Mouse (Mus musculus) urinary bladder, adult 18-20 months (tissue): ENCODE data around the gene Syt13.

Experiments
- DNase-seq, 2 experiments: peaks; one replicate each; pipeline ENCODE4 v3.0.0; 2022; ENCODE audit warnings: low spot score in 2 of 2, mixed read lengths in 2 of 2

The Syt13 gene

DNA sequence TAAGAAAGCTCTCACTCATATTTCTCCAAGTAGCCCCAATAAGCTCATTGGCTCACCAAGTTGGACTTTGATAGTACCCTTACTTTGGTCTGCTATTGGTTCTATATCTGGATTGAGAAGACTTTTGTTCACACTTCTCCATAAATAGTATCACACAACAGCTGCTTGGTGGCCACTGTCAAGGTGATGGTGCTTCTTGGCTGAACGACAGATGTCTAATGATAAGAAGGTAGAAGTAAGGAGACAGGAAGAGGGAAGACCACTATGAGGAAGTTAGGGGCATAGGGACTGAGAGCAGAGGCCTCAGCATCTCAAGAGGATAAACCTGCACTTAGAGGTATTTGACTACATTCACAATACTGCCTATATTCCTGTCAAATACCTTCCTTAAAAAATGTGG, 49.4 kb downstream of the Syt13 start:
- DNase-seq = no peak

- DNase-seq = no peak
Observed at GRCm38 (mm10) chr2:92966257-92966656, 51.4 kb downstream of the Syt13 start.

DNA sequence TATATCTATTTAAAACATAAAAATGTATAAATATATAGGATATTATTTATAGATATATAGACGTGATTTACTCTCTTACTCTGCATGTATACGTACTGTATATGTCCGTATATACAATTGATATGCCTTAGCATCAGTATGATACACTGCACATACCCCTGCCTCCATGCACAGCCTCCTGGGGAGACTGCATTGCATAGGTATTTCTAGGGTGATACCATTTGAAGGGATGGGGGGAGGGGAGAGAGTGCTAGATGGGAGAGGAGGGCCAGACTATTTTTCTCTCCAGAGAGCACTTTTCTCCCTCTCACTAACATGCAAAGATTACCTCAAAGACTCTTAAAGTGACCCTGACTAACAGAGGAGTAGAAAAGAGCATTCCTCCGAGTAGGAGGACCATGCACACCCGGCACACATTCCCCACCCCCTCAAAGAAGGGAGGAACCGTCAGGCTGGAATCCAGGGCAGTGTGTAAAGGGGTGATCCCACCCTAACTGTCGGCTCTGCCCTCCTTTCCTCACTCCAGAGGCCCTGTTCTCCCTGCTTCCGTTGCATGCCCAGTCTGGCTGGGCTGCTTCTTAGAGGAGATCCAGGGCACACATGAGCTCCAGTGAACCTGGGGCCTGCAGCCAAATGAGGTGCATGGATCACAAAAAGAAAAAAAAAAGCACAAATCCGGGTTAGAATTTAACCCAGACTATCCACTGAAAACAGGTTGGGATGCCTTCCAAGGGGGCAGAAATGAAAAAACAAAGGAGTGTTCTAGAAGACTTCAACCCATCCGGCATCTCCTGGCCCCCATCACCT, 52.3 kb downstream of the Syt13 start:
- no peak for DNase-seq

GRCm38 (mm10) chr2:92967839-92968166, 52.9 kb downstream of the Syt13 start:
- DNase-seq = no peak

DNA sequence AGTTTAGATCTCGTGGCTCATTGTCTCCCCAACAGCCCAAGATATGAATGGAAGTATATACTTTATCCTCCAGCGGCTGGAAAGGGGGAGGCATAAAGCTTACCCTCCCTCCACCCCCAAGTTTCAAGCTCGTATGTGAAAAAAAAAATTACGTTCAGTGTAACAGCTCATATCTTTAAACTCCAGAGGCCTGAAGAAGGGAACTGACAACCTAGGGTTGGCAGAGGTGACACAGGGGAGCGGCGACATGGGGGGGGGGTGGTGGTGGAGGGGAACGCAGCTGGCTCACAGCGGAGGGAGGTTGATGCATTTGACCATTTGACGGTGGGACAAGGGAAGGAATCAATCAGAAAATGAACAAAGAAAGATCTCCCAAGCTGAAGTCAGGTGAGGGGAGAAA, 56.2 kb downstream of the Syt13 start:
- no peak for DNase-seq

DNA sequence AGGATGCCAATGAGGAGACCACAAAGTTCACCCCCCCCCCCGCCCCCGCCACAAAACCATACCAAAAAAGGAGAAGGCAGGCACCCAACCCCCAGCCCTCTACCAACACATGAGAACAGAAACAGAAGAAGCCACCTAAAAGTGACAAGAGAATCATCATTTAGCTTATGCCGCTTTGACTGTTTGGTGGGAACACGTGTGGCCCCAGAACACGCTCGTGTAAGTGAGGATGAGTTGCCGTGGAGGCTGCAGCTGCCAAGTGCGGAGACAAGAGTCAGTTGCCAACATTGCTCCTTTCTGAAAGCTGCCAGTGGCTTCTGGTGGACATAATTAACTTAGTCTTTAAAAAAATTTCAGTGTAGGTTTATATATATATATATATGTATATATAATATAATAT, 56.6 kb downstream of the Syt13 start:
- DNase-seq = no peak

GRCm38 (mm10) chr2:92972071-92972470, 57.2 kb downstream of the Syt13 start:
- no peak for DNase-seq

DNA sequence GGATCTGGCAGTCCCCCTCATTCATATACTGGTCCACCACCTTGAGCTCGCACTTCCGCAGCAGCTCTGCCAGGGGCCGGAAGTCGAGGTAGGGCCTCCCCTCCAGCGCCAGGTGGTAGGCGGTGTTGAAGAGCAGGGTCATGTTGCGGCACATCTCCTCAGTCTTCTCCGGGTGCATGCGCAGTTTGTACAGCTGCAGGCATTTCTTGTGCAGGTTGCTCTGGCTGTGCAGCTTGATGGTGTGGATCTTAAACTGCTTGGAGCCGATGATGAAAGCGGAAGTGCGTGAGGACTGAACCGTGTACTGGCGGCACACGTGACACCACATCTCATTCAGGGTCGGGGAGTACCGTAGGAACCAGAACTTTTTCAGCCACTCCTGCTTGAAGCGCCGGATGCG, 58.7 kb downstream of the Syt13 start:
- no peak for DNase-seq

- DNase-seq = no peak
Observed at GRCm38 (mm10) chr2:92975031-92975790, 60.3 kb downstream of the Syt13 start.

- DNase-seq = no peak
Observed at GRCm38 (mm10) chr2:92980165-92980564, 65.3 kb downstream of the Syt13 start.

DNA sequence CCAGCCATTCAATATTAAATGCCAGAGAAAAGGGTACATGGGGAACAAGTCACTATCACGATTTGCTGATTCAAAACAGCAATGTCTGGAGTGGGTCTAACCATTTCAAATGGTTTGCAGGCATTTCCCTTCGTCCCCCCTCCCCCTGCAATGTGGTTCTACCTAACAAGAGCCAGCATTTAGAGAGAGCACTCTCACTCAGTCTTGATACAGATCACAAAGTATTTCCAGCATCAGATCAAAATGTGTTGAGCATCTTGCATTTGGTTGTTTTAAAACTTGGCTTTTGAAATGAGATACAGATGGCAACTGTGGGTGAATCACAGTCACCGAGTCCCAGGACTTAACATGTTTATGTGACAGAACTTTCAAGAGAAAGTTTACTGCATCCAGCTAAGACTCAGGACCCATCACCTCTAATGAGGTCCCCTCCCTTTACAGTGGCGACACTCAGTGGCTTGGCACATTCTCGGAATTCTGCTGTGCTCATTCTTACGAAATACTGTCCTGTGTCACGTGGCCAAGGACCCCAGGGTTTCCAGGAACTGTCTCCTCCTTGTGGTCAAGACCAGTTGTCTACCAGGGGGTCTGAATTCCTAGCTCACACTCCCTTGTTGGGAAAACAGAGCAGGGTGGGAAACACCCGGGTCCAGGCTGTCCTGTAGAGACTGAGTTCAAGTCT, 67.8 kb downstream of the Syt13 start:
- DNase-seq = no peak

DNA sequence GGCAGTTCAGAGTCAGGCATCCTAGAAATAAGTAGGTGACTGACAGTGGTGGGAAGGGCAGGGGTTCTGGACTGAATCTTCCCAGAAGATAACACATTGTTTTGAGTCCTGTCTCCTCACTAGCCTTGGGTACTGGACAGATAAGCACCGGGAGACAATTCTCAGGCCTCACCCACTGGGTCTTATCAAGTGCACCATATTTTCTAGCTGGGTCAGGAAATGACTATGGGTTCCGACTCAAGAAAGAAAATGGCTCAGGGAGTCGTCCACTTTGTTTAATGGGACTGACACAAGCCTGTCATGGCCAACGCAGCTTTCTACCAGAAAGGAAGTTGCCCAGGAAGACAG, 68.3 kb downstream of the Syt13 start:
- DNase-seq = no peak

DNA sequence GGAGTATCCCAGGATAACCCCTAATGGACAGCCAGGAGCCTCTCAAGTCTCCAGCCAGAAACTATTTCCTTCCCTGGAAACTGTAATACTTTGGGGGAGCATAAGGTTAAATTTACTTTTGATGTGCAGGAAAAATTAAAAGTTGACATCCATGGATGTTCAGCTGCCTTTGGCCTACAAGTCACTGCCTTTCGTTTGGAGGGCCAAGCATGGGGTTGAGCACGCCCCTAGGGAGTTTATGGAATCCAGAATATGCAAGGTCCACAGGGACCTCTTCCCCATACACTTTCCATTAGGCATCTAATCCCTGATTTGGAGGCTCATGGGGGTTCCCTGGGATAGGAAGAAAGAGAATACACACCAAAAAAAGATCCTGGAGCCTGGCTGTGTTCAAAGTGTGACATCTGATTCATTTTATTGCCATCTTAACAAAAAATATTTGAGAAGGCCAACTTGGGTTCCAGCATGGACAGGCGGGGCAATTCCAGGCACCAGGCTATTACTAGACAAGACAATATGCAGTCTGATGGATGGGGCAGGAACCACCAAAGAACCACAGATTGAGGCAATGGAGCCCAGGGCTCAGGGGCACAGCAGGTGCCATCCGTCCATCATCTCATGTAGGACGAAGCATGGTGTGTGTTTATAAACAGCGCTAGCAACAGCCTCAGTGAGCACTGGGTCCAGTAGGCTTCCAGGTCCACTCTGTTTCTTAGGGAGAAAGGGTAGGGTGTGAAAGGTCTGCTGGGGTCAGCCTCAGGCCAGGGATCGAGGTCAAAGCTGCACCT, 69.6 kb downstream of the Syt13 start:
- no peak for DNase-seq

GRCm38 (mm10) chr2:92985171-92985570, 70.3 kb downstream of the Syt13 start:
- no peak for DNase-seq

GRCm38 (mm10) chr2:92985600-92985999, 70.7 kb downstream of the Syt13 start:
- DNase-seq = no peak

DNA sequence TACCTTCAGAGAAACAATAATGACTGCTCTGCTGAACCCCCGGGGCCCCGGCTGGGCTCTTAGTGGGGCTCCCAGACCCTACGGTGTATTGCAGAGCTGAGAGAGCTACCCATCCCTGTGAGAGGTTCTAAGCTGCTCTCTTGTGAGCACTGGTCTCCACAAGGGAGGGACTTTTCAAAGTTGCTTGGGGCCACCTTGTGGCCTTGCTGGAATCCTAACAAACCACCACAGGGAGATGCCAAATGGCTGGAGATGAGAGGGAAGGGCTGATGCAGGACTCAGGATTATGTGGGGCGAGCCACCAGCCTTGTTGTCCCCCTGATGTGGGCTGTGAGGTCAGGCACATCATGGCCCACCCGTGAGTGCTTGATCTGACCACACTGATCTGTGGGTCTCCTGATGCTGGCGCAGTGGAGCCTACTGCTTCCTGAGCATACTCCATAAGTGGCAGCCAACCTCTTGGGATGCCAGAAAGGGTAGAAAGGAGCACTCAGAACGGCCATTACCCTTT, 72.3 kb downstream of the Syt13 start:
- DNase-seq = no peak

GRCm38 (mm10) chr2:92987901-92988631, 73.2 kb downstream of the Syt13 start:
- peak in 1 of 2 experiments; percentile 35 for DNase-seq

GRCm38 (mm10) chr2:92989593-92989992, 74.7 kb downstream of the Syt13 start:
- no peak for DNase-seq

DNA sequence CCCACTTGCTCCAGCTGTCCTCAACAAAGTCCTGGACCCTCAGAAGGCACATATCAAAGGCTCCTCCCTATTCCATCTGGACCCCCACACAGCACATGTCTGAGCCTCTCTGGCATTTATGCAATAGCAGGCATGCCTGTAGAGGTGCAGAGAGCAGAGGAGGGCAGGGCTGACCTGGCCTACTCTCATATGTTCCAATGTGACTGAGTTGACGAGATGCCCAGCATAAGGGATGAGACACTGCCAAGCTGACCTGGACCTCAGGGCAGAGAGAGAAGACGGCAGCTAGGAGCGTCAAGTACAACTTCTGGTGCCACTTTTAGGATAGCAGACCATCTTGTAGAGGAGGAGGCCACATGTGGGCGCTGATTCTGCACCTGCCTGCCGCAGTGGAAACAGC, 77.1 kb downstream of the Syt13 start:
- DNase-seq = no peak

DNA sequence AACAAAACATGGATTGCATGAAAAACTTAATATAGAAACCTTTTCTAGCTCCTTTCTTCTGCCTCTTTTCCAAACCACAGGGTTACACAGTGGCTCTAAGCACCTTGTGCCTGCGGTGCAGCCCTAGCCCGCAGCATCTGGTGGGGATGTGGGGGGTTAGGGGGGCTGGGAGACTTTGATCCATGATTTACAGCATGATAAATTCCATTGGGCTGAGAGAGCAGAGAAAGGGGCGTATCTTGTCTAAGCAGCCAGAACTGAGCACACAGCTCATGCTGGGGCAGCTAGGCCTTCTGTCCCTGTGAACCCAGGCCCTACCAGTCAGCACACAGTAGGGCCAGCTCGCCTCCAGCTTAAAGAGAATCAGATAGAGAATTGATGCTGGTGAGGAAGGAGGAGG, 90.1 kb downstream of the Syt13 start:
- no peak for DNase-seq
